Mouse (Mus musculus): ENCODE data around the gene Slc41a2.
A peak's percentile ranks its signal among the peaks of the same experiment; 100 is the strongest.
"Not testable (repeated sequence)": the region's sequence is repeated elsewhere in the genome, so short reads cannot be mapped to it uniquely, and the experiment has no call there.

Slc41a2 gene

GRCm38 (mm10) chr10:83351779-83352178 is 14.1 kb upstream of the Slc41a2 start:
- not testable (repeated sequence) for DNase-seq (ENCODE audit: low read depth)

- no peak for DNase-seq (ENCODE audit: low read depth)
These were observed 13.0 kb upstream of the Slc41a2 start for GRCm38 (mm10) chr10:83350689-83351088.

GRCm38 (mm10) chr10:83347494-83347893 is 9.8 kb upstream of the Slc41a2 start:
- DNase-seq (ENCODE audit: low read depth), result no peak

GRCm38 (mm10) chr10:83346359-83346736 is 8.7 kb upstream of the Slc41a2 start:
- no peak for DNase-seq (ENCODE audit: low read depth)

- no peak for DNase-seq (ENCODE audit: low read depth)
These were observed 8.1 kb upstream of the Slc41a2 start for GRCm38 (mm10) chr10:83345693-83346358.

GRCm38 (mm10) chr10:83343828-83344685 is 6.4 kb upstream of the Slc41a2 start:
- DNase-seq (ENCODE audit: low read depth), result no peak

GRCm38 (mm10) chr10:83343171-83343570 is 5.5 kb upstream of the Slc41a2 start:
- DNase-seq (ENCODE audit: low read depth), result no peak

- DNase-seq (ENCODE audit: low read depth), result no peak
These were observed 3.5 kb upstream of the Slc41a2 start for GRCm38 (mm10) chr10:83341226-83341625.

GRCm38 (mm10) chr10:83337971-83338598 is 403 bp upstream of the Slc41a2 start:
- no peak for DNase-seq (ENCODE audit: low read depth)

- DNase-seq (ENCODE audit: low read depth), result no peak
These were observed 1.3 kb downstream of the Slc41a2 start for GRCm38 (mm10) chr10:83336336-83336735.

- no peak for DNase-seq (ENCODE audit: low read depth)
These were observed 5.1 kb downstream of the Slc41a2 start for GRCm38 (mm10) chr10:83332581-83332980.

- no peak for DNase-seq (ENCODE audit: low read depth)
These were observed 5.9 kb downstream of the Slc41a2 start for GRCm38 (mm10) chr10:83331811-83332210.

GRCm38 (mm10) chr10:83330336-83330735 is 7.3 kb downstream of the Slc41a2 start:
- DNase-seq (ENCODE audit: low read depth), result no peak

GRCm38 (mm10) chr10:83328791-83329190 is 8.9 kb downstream of the Slc41a2 start:
- no peak for DNase-seq (ENCODE audit: low read depth)

- no peak for DNase-seq (ENCODE audit: low read depth)
These were observed 10.9 kb downstream of the Slc41a2 start for GRCm38 (mm10) chr10:83326648-83327285.

GRCm38 (mm10) chr10:83325903-83326302 is 11.8 kb downstream of the Slc41a2 start:
- no peak for DNase-seq (ENCODE audit: low read depth)

GRCm38 (mm10) chr10:83324871-83325270 is 12.8 kb downstream of the Slc41a2 start:
- no peak for DNase-seq (ENCODE audit: low read depth)

GRCm38 (mm10) chr10:83322551-83323100 is 15.1 kb downstream of the Slc41a2 start:
- DNase-seq (ENCODE audit: low read depth), result no peak

- DNase-seq (ENCODE audit: low read depth), result no peak
These were observed 16.2 kb downstream of the Slc41a2 start for GRCm38 (mm10) chr10:83321528-83321927.

GRCm38 (mm10) chr10:83320870-83321269 is 16.8 kb downstream of the Slc41a2 start:
- peak; percentile 57 for DNase-seq (ENCODE audit: low read depth)

GRCm38 (mm10) chr10:83320396-83320795 is 17.3 kb downstream of the Slc41a2 start:
- no peak for DNase-seq (ENCODE audit: low read depth)

- DNase-seq (ENCODE audit: low read depth), result no peak
These were observed 24.6 kb downstream of the Slc41a2 start for GRCm38 (mm10) chr10:83313033-83313432.

All from fibroblast of lung, adult 2 months (primary cell).